ENCODE assay signal across 8 mouse cellular contexts in genomic region chr14:36919146-36919545, GRCm38 (mm10). TPM values are rescaled to one million over a fixed set of nuclear protein-coding genes. Genes with fewer than 3 reads are reported as not detected.
DNase-seq lines count a peak whose midpoint lies in the region; ATAC-seq and TF ChIP-seq lines count a peak whose summit lies in the region.

No protein-coding gene starts in this region.

- 54% methylated on average over 13 of the region's 13 CpGs for WGBS in hindbrain, embryonic 10.5 days
- WGBS in lung, postnatal 0 days, result 13% methylated on average over 13 of the region's 13 CpGs

- H3K9ac ChIP-seq in lung, postnatal 0 days (replicated peaks; ENCODE audit: low read depth), result peak overlapping the region; percentile 58

- peak overlapping the region; percentile 55 for H3K4me2 ChIP-seq in lung, postnatal 0 days (replicated peaks; ENCODE audit: low read depth, low read length)

- no peak overlapping the region for H3K4me3 ChIP-seq in hindbrain, embryonic 10.5 days
- peak overlapping the region; percentile 42 for H3K4me3 ChIP-seq in lung, postnatal 0 days (ENCODE audit: low read depth, low read length)

- peak; percentile 30 for DNase-seq in ES-CJ7 (ENCODE audit: low read depth, low spot score)
- DNase-seq in cerebellum, adult 9-11 months, result peak; percentile 52
- DNase-seq in frontal cortex, adult 2 months (ENCODE audit: extremely low spot score in 1 of 2, low spot score in 1 of 2), result peak; percentile 31 to 76
- peak; percentile 48 for DNase-seq in hindbrain, embryonic 10.5 days (ENCODE audit: low spot score)
- DNase-seq in layer of hippocampus, adult 9-10 months (ENCODE audit: low spot score), result peak; percentile 38
- peak; percentile 95 for DNase-seq in lung, postnatal 0 days (ENCODE audit: low spot score)
- DNase-seq in right cerebral cortex, postnatal 36 days (ENCODE audit: low spot score in 2 of 2), result peak; percentile 65

- H3K27ac ChIP-seq in hindbrain, embryonic 10.5 days, result peak overlapping the region; percentile 77
- peak overlapping the region; percentile 94 for H3K27ac ChIP-seq in lung, postnatal 0 days (ENCODE audit: low read length)

- peaks cover 15% of the 10 kb centered on the region; the same call in 1 of the 2 replicates for H3K36me3 ChIP-seq in hindbrain, embryonic 10.5 days
- H3K36me3 ChIP-seq in lung, postnatal 0 days (ENCODE audit: insufficient read depth, low read length), result no peaks in the 10 kb centered on the region

- TF ChIP-seq CTCF in lung, postnatal 0 days (IDR thresholded peaks at IDR 0.05), result no peak

- no peaks in the 10 kb centered on the region for H3K9me3 ChIP-seq in hindbrain, embryonic 10.5 days
- no peaks in the 10 kb centered on the region for H3K9me3 ChIP-seq in lung, postnatal 0 days (ENCODE audit: low read length)

- TF ChIP-seq EP300 in lung, postnatal 0 days (IDR thresholded peaks at IDR 0.05), result no peak

- ATAC-seq in lung, postnatal 0 days, result peak; percentile 99
- no peak for ATAC-seq in megakaryocyte progenitor cell, adult 5-6 weeks (replicated peaks; ENCODE audit: poor library complexity)

- H3K27me3 ChIP-seq in hindbrain, embryonic 10.5 days (ENCODE audit: insufficient read depth, poor library complexity, severe bottlenecking), result no peaks in the 10 kb centered on the region
- no peaks in the 10 kb centered on the region for H3K27me3 ChIP-seq in lung, postnatal 0 days (replicated peaks; ENCODE audit: insufficient read depth, low read length)

- no peaks in the 10 kb centered on the region for H3K4me1 ChIP-seq in hindbrain, embryonic 10.5 days (replicated peaks)
- H3K4me1 ChIP-seq in lung, postnatal 0 days (ENCODE audit: insufficient read depth, low read depth, low read length), result no peaks in the 10 kb centered on the region; the same call in 1 of the 2 replicates

RNA-seq across cellular contexts. Expression of gene Ccser2, which starts 49.4 kb away (rescaled TPM):
- polyA plus RNA-seq in frontal cortex, adult 2 months (2012; rRNA removed), result 54.0 and 57.0 TPM in 2 replicates
- 33.5 and 34.9 TPM in 2 replicates for polyA plus RNA-seq in hindbrain, embryonic 10.5 days (2016; fragmentation: Nextera tagmentation; extraction: Ambion mirVana)
- 48.0 and 56.3 TPM in 2 replicates for polyA plus RNA-seq in lung, postnatal 0 days (2015; fragmentation: Nextera tagmentation; extraction: Ambion mirVana)
- total RNA-seq in megakaryocyte progenitor cell, adult 5-6 weeks (2015), result 9.6 and 10.4 TPM in 2 replicates
- total RNA-seq in megakaryocyte progenitor cell, adult 5-6 weeks (2017), result 5.6 and 12.3 TPM in 2 replicates

Comparison
In these comparisons a context has a peak if more than half of its experiments do, and no peak if none do; other contexts are left out.
1. DNase-seq: peak in every context shown above with its lines; median percentile 95 in lung, postnatal 0 days; 65 in right cerebral cortex, postnatal 36 days; 54 in frontal cortex, adult 2 months; 52 in cerebellum, adult 9-11 months; 48 in hindbrain, embryonic 10.5 days; 38 in layer of hippocampus, adult 9-10 months; 30 in ES-CJ7.